18 mouse cellular contexts compared by ENCODE assay signal in the genomic region with DNA sequence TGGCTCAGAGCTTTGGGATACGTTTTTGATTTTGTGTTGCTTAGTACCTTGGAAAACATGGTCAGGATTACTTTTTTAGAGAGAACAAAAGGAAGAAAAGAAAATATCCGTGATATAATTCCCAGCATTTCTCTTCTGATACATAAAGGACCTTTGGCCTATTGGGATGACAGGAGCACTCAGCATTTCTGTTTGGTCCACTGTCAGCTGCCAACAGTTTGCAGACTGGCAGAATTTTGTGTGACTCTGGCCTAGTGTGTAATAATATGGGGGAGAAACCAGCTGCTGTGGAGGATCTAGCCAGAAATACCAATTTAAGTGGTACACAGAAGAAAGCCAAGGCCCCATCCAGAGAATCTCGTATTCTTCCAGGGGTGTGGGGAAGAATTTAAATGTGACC.
"Had no signal": no experiment of that assay in that cellular context is flagged by ENCODE, and none has a peak within 500 bp of the region (broad histone marks: within the 10 kb centered on the region; RNA-seq: fewer than 3 reads in every experiment).

No protein-coding gene starts in this region.

- H3K9ac ChIP-seq: limb, embryonic 12.5 days; liver, embryonic 13.5 days; lung, embryonic 14.5 days; neural tube, embryonic 15.5 days had no signal

- H3K36me3 ChIP-seq: limb, embryonic 12.5 days; liver, embryonic 13.5 days; midbrain, embryonic 10.5 days; neural tube, embryonic 15.5 days had no signal

- H3K4me2 ChIP-seq: limb, embryonic 12.5 days; liver, embryonic 13.5 days; lung, embryonic 14.5 days; neural tube, embryonic 15.5 days had no signal

- H3K27ac ChIP-seq: kidney, postnatal 0 days; limb, embryonic 12.5 days; midbrain, embryonic 10.5 days; neural tube, embryonic 15.5 days; stomach, postnatal 0 days had no signal

- DNase-seq: kidney, adult 8-10 months; kidney, postnatal 36 days; layer of hippocampus, adult 9-11 months; layer of hippocampus, postnatal 36 days; liver, embryonic 13.5 days; lung, embryonic 14.5 days; lung, postnatal 10 days; lung, postnatal 4 days; midbrain, embryonic 14.5 days; right cerebral cortex, adult 18-20 months; right cerebral cortex, postnatal 25 days; thymus, postnatal 4 days had no signal

- H3K9me3 ChIP-seq: limb, embryonic 12.5 days; liver, embryonic 13.5 days; midbrain, embryonic 10.5 days; neural tube, embryonic 15.5 days had no signal

- H3K27me3 ChIP-seq: limb, embryonic 12.5 days; liver, embryonic 13.5 days; neural tube, embryonic 15.5 days had no signal

- H3K4me3 ChIP-seq: limb, embryonic 12.5 days; liver, embryonic 13.5 days; midbrain, embryonic 10.5 days; myocyte; neural tube, embryonic 15.5 days had no signal
